Mouse (Mus musculus): ENCODE data around the gene Ankrd50.

- TF ChIP-seq CTCF (IDR thresholded peaks at IDR 0.05; ENCODE audit: extremely low read depth, insufficient read depth, low read length) (no peak), POLR2A (IDR thresholded peaks at IDR 0.05; ENCODE audit: extremely low read depth, insufficient read depth, low read length) (no peak)
Measured at GRCm38 (mm10) chr3:38503606-38504005, 19.0 kb upstream of the Ankrd50 start.
